Mouse (Mus musculus): Measurements from ENCODE around the gene Fgf11.

Gene Fgf11

DNA sequence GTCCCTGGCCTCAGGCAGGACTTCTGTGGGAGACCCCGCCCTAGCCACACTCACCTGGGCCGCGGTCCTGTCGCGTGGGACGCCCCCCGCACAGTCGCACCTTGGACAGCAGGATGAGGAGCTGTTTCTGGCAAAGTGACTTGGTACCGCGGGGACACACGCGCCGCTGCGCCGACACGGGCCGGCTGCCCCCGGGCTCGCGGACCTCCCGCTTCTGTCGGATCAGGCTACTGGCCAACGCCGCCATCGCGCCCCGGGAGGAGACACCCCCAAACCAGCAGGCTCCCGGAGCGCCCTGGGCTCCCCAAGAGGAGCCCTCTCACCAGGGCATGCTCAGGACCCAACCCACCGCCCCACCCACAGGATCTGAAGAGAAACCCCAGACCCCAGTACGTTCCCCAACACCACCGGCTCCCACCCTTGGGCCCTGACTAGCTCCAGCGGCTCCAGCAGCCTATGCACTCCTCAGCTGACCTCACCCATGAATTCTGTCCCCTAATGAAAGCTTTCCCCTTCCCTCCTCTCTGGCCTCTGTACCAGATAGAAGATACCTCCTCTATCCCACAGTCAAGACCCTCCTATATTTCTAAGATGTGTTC, at the start of gene Fgf11:
TSS of gene Fgf11 (minus strand) at position 479 of the 599 bp plus-strand sequence.
- no peak for DNase-seq (ENCODE audit: low spot score)

DNA sequence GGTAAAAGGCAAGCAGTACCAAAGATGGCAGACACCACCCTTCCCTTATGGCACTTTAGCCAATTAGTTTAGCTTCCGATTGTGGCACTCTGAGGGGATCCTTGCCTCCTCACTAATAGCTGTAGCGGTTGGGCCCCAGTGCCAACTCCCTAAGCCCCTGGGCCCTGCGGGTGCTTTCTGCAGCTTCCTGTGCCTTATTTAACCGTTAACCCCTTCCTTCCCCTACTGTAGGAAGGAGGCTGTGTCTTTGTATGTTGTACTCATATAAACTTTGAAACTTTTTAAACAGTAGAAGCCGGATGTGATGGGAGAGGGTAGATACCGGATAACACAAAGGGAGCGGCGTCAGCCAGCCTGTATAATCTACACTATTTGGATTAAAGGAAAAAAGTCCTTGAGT, 49.1 kb upstream of the Fgf11 start:
- no peak for DNase-seq (ENCODE audit: low spot score)

DNA sequence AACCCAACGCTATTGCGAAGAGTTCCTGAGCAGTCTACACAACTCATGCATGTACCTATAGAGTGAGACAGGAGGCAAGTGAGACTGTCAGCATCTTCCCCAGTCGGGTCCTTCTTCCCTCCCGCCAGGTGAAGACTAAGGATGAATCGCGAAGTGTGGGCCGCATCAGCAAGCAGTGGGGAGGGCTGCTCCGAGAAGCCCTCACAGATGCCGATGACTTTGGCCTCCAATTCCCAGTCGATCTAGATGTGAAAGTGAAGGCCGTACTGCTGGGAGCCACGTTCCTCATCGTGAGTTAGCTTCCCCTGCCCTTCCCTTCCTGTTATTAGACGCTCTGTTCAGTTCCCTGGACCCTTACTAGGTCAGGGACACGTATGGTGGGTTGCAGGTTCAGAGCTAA, 48.2 kb upstream of the Fgf11 start:
- no peak for DNase-seq (ENCODE audit: low spot score)

DNA sequence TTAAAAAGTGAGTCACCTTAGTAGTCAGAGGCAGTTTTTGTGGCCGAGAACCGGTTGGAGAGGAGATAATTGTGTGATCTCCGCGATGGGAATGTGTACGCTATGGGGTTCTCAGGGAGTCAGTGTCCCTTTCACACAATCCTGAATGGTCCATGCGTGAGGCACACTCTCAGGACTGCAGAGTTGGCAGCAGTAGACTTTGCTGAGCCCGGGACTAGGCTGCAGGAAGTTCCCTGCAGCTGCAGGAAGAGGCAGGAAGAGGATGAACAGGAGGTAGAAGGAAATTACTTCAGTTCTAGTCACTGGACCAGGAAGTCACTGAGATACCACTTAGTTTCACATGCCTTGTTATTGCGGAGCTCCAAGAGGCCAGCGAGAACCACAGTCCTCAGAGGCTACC, 47.5 kb upstream of the Fgf11 start:
- no peak for DNase-seq (ENCODE audit: low spot score)

DNA sequence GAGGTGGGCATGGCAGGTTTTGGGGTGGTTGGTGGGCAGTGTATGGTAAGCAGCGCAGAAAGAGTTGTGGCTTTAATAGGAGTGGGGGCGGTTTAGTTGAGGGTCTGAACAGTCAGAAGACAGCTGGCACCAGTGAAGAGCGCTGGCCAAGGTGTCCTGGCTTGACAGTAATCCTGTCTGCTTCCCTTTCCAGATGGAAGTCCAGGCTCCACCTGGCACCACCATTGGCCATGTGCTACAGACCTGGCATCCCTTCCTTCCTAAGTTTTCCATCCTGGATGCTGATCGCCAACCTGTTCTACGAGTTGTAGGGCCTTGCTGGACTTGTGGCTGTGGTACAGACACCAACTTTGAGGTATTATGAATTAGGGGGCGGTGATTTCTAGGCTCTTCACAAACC, 46.4 kb upstream of the Fgf11 start:
- DNase-seq (ENCODE audit: low spot score): no peak

DNA sequence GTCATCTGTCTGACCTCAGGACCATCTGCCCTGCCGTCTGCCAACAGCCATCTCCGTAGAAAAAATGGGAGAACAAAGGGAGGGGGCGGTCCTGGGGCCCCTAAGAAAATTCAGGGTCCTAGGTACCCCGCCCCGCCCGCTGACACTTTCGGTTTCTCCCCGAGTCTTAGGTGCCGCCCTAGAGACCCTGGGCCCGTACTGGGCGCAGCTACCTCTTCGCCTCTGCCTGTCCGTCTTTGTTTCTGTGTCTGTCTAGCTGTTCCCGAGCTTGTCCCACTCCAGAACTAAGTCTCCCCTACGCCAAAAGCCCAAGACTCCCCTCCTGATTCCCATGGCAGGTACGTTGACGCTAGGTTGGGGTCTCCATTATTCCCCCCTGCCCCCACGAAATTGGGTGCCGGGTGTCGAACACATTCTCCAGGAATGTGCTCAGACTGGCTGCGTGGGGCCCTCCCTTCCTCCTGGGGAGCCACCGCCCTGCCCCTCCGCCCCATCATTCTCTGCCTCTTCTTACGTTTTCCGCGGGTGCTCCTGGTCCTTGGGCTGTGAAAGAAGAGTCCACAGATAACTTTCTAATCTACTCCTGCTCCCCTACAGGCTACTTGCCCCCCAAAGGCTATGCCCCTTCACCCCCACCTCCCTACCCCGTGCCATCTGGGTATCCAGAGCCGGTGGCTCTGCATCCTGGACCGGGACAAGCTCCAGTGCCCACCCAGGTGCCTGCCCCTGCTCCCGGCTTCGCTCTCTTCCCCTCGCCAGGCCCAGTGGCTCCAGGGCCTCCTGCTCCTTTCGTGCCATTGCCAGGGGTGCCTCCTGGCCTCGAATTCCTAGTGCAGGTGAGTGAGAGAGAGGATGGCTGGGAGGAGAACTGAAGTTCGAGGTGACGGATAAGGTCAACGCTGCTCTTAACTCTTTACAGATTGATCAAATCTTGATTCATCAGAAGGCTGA, 45.4 kb upstream of the Fgf11 start:
- DNase-seq (ENCODE audit: low spot score): no peak

DNA sequence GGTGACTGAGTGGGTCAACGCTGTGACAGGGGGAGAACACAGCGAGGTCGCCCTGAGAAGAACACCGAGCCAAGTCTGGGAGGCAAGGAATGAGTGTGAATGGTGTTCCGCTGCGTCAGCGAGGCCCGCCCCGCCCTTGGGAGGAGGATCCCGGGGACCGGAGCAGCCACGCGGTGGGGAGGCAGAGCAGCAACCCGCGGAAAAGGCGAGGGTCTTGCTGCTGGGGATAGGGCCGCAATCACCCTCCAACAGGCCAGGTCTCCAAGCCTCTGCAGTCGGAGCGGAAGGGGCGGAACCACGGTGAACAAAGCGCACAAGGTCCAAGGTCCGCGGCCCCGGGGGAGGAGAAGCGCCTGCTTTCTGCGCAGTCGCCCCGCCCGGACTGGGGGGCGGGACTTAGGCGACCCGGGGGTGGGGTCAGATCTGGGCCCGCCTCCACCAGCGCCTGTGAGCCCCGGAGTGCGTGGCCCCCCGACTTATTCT, 44.6 kb upstream of the Fgf11 start, which contains the start of gene Plscr3:
TSS of gene Plscr3 (plus strand) at position 179 of the 483 bp plus-strand sequence.
- DNase-seq (ENCODE audit: low spot score): peak; percentile 88

DNA sequence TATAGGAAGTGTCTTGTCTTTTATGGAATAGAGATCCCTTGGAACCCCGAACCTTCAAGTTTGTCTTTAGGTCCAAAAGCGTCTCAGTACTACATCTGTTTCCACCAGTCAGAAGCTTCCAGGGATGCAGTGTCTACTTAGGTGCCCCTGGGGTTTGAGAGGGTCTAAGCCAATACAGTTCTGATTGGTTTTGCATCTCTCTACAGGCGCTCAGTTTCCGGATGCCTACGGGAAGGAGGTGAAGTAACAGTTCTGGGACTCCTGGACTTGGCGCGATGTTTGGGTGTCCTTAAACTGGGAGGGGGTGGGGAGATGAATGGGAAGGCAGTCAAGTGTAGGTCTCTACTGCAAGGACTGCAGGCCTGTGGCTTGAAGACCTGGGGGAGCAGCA, 37.1 kb upstream of the Fgf11 start:
- DNase-seq (ENCODE audit: low spot score): no peak

DNA sequence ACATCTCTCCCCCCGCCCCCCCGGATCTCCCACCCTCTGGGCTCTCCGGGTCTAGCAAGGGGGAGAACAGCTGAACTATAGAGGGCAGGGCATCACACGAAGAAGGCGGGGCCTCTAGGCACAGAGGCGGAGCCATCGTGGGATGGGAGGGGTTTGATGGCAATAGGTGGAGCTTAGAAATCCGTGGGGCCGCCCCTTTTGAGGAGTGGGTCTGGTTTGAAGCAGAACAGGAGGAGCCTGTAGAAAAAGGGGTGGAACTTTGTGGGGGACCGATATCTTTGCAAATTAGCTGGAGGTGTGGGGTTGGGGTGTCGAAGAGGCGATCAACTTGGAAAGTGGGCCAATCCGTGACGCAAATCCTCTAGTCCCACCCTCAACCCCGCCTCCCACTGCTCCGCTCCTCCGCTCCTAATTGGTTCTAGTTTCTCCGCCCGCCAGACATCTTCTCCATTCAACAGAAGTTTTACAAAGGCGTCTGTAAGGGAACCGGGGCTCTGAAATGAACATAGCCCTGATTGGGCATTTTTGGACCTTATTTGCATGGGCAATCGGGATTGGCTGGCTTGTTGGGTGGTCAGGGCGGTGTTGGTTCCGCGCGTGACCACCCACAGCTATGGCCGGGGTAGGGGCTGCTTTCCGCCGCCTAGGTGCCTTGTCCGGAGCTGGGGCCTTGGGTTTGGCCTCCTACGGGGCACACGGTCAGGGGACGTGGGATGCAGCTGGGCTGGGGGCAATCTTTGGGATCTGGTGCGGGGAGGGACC, 36.5 kb upstream of the Fgf11 start, which contains the start of gene Tmem256:
TSS of gene Tmem256 (plus strand) at position 563 of the 762 bp plus-strand sequence.
- DNase-seq (ENCODE audit: low spot score): peak; percentile 96

DNA sequence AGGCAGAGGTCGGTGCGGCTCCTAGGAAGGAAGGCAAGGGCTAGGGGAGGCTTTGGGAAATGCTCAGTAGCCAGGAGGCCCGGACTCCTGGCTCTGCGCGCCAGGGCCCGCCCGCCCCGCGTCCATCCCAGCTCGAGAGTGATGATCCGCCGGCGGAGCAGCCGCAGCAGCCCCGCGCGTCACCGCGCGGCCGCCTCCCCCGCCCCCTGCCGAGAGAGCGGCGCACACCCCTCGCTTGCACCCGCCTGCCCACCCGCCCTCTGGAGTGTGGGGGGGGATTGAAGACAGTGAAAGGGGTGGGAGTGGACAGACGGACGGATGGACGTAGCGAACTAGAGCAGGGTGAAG, 35.9 kb upstream of the Fgf11 start, which contains the start of gene Nlgn2:
TSS of gene Nlgn2 (minus strand) at position 181 of the 348 bp plus-strand sequence.
- DNase-seq (ENCODE audit: low spot score): no peak

DNA sequence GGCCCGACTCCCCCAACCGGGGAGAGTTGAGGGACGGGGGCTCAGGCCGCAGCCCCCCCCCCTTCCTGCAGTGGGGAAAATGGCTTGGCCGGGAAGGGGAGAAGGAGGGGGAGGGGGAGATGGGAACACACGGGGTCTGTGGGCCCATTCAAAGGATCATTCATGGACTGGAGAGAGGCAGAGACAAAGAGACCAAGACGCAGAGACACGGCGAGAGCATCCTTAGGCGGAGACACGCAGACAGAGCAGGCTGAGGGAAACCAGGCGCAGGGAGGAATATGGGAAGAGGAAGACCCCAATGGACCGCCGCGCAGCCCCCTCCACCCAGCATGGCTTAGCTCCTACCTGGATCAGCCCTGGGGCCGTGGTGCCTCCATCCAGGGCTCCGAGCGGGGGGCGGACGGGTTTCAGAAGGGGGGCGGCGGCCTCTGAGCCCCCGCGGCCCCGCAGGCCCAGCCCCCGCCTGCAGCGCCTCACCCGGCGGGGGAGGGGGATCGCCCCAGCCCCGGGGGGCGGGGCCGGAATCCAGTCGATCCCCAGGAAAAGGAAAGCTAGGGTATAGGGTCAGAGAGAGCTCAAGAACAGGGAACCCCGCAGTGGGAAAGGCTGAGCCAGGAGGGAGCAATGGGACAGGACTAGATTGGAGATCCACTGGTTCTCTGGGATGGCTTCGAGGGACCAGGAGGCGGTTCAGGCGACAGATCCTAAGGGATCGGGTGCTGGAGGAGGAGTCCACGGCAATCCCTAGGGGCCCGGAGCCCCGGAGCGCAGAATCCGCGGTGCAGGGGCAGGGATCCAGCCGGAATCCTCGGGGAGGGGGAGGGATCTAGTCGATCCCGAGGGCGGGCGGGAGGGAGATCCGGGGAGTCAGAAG, 35.3 kb upstream of the Fgf11 start:
- no peak for DNase-seq (ENCODE audit: low spot score)

DNA sequence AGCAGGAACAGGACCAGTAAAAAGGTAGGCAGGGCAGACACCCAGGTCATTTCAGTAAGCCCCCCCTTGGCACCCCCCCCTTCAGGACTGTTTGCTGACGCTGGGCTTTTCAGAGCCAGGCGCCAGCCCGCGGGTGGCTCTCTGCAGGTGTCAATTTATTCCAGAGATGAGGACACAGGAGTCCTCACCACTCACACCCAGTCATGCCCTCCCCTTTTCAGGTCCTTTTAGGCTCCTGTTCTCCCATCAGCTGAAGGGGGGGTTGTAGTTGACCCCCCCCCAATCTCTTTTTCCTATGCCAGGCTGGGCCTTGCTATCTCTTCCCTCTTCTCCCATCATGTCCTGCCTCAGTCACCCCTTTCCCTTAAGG, 34.3 kb upstream of the Fgf11 start:
- no peak for DNase-seq (ENCODE audit: low spot score)

DNA sequence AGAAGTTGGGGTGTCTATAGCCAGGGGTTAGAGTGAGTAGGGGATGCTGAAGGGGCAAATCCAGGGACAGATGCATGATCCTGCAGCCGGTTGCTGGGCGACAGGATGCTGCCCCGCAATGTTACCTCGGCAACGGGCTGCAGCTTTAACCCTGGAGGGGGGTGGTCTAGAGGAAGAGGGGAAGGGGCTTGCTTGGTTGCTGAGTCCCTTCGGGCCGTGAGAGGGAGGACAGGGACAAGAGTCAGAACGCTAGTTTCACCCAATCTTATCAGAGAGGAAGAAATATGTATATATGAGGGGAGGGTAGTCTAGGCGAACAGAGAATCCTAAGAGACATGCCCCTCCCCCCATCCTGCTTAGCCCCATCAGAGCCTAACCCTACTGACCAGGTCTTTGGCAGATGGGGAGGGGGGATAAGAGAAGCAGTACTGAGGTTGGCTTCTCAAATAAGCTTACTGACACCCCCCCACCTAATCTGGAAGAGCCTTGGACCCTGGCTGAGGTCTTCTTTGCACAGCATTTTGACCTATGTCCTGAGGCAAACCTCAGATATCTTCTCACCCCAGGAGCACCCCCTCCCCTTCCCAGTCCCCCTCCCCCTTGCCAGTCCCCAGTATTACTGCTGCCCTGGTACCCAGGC, 33.8 kb upstream of the Fgf11 start:
- DNase-seq (ENCODE audit: low spot score): no peak

DNA sequence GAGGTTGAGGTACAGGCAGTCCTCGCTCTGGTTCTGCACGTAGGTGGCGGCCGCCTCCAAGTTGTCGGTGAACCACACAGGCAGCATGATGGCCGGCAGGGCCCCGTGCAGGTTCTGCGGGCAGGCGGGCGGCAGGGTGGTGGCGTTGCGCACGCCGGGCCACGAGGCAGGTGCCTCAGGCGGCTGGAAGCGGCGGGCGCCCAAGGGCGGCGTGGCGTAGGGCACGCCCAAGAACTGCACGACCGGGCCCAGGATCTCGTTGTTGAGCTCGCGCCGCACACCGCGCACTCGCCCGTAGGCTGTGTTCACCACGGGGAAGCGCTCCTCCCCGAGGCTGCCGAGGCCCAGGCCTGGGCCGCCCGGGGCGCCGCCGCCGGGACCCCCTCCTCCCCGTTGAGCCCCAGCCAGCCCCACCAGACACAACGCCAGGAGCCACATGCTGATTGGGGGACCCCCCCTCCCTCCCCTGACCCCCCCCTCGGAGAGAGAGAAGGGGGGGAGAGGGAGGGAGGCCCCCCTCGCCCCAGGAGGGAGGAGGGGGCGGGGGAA, 32.4 kb upstream of the Fgf11 start:
- no peak for DNase-seq (ENCODE audit: low spot score)

DNA sequence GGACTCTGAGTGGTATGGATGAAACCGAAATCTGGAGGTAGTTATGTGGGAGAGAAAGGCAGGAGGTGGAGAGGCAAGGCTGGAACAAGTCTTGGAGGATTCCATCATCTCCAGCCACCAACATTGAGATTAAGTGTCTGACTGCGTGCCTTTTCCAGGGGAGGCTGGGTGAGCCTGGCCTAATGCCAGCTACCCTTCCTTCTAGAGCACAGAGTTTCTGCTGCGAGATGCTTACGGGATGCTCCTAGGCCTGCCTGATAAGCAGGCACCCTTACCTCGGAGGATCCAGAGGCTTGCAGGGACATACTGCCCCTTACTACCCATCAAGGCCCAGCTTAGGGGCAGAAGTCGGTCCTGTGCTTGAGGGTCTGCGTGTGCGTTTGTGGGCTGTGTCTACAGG, 31.9 kb upstream of the Fgf11 start:
- no peak for DNase-seq (ENCODE audit: low spot score)

DNA sequence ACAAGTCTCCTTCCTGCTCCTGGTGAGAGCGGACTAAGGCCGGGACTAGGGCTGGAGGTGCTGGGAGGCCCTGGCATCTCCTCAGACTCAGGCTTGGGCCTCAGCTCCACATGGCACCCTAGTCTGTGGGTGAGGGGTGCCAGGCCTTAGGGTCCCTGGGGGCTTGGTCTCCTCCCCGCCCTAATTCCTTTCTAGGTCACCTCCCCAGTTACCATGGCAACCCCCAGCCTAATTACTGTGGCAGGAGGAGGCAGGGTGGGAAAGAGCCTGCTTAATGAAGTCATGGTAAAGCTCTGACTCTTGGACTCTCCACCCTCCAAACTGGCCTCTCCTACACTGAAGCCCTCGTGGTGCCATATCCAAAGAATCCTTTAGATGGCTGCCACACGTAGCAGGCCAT, 27.2 kb upstream of the Fgf11 start:
- DNase-seq (ENCODE audit: low spot score): no peak

DNA sequence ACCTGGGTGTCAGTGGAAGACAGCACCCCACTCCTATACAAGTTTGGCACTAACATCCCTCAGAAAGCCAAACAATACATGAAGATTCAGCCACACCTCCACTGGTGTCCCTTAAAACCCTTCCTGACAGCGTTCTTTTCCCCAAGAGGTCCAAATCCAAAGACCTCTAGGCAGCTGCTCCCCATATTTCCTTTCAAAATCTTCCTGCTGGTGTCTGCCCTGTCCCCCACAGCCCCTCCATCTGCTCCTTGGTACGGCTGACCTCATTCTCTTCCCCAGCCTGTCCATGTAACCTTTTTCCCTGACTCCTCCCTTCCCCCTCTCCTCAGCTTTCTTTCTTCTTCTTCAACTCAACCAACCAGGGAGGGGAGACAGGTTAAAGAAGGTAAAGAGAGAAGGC, 21.8 kb upstream of the Fgf11 start:
- no peak for DNase-seq (ENCODE audit: low spot score)

DNA sequence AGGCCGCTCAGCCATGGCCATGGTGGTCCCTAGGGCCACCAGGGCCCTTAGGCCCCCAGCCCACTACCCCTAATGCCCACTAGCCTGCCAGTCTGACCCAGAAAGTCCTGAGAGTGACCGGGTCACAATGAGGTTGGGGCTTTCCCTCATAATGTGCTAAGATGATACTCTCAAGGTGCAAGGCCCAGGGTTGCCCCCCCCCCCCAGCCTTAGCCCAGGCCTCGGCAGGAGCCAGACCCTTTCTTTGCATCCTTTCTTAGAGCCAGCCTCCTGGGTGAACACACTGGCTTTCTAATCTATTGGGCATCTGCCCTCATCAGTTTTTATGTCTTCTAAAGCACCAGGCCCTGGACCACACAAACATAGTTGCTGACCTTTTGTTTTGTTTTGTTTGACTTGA, 20.4 kb upstream of the Fgf11 start, which contains the start of gene Spem1:
TSS of gene Spem1 (minus strand) at position 101 of the 400 bp plus-strand sequence.
- DNase-seq (ENCODE audit: low spot score): no peak

DNA sequence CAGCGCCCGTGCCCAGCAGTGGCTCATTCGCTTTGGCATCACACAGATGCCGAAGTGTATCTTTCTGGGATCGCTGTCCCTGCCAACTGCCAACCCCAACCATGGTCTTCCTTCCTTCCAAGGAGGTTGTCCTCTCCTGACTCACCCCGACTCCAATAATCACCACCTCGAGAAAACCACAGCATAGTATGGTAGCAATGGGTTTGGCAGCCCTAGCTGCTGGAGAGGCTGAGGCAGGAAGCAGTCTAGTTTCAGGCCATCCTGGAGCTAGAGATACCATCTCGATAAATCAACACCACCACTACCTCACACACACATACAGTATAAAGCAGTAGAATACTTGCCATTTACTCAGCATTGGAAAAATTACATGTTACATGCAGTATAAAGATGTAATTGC, 17.2 kb upstream of the Fgf11 start:
- DNase-seq (ENCODE audit: low spot score): no peak

DNA sequence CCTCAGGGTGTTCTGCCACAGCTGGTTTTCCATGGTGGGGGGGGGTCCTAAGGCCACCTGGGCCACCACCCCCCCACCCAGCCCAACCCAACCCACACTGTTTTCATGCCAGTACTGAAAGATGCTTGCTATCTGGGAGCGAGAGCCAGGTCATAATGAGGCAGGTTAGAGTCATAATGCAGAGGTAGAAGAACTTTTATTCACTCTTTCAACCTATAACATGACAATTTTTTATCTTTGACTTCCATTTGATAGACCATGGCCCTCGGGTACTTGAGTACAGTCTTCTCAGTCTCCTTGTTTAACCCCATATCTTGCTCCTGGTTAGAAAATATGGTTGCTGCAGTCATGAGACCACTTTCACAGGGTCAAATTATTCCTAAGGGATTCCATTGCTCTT, 16.7 kb upstream of the Fgf11 start, which contains the start of gene Spem2:
TSS of gene Spem2 (minus strand) at position 101 of the 400 bp plus-strand sequence.
- no peak for DNase-seq (ENCODE audit: low spot score)

DNA sequence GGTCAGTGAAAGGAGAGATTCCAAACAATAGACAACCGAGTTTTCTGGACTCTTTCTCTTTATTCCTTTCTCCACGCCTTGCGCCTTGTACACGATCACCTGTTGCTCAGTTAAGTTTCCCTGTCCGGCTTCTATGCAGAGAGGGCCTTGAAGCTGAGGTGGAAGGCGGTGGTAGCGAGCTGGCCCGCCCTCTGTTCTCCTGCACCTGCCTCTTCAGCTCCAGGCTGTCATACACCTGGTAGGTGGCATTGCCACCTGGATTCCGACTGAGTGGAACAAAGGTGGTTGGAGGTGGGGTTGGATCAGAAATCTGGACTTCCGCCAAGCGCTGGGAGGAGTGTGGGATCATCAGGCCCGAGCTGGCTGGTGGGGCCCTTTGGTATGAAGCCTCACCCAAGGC, 14.9 kb upstream of the Fgf11 start:
- no peak for DNase-seq (ENCODE audit: low spot score)

Data from ovary, adult 18-20 months (tissue).